Mouse (Mus musculus) limb, embryonic 10.5 days (tissue): ENCODE measurements around the gene Ccdc144b. TPM values are rescaled to one million over a fixed set of nuclear protein-coding genes. Genes with fewer than 3 reads are reported as not detected.

Source experiments
- DNase-seq: peaks from one replicate; pipeline ENCODE4 v3.0.0-alpha.2; 2017; ENCODE audit warnings: low spot score
- H3K27ac ChIP-seq: fragments of 300-500 bp; sonication (generic); 2 replicates; pipeline ENCODE4 v1.5.1; 2016; ENCODE audit warnings: mild to moderate bottlenecking
- H3K27me3 ChIP-seq: fragments of 300-500 bp; sonication (generic); 2 replicates; pipeline ENCODE4 v1.6.1; 2016; ENCODE audit warnings: low read depth, mild to moderate bottlenecking; ENCODE audit not compliant: poor library complexity, severe bottlenecking
- H3K36me3 ChIP-seq: fragments of 300-500 bp; sonication (generic); 2 replicates; pipeline ENCODE4 v1.6.1; 2016; ENCODE audit warnings: mild to moderate bottlenecking, moderate library complexity
- H3K4me1 ChIP-seq: fragments of 300-500 bp; sonication (generic); 2 replicates; pipeline ENCODE4 v1.6.1; 2016
- H3K4me3 ChIP-seq: fragments of 300-500 bp; sonication (generic); 2 replicates; pipeline ENCODE4 v1.5.1; 2016; ENCODE audit warnings: mild to moderate bottlenecking, moderate library complexity
- H3K9me3 ChIP-seq: fragments of 300-500 bp; sonication (generic); replicated peaks from 2 replicates; pipeline ENCODE4 v1.6.1; 2016; ENCODE audit warnings: mild to moderate bottlenecking
- WGBS: fragments of 180-500 bp; shearing (Covaris S2); methylation state at CpG from one replicate; pipeline ENCODE4 v1.1.7; 2016; 5-methylcytosine and 5-hydroxymethylcytosine counted together
- polyA plus RNA-seq: library from polyadenylated mRNA; unstranded; fragments of >200 nt; fragmentation: Nextera tagmentation; extraction: Ambion mirVana; gene quantifications from 2 replicates; pipeline ENCODE4 v1.2.1, GENCODE M21; 2016

The Ccdc144b gene
- not detected in 2 replicates for polyA plus RNA-seq

- Histone ChIP-seq H3K9me3 (no peaks in the 10 kb centered on the region), H3K4me1 (no peaks in the 10 kb centered on the region), H3K4me3 (no peak within 1 kb of the TSS), H3K27me3 (no peaks in the 10 kb centered on the region), H3K27ac (no peak within 1 kb of the TSS), H3K36me3 (no peaks in the 10 kb centered on the region)
- WGBS, result 90% methylated on average over 6 of the region's 6 CpGs
- no peak for DNase-seq
Observed at GRCm38 (mm10) chr3:36053447-36053846, at the start of gene Ccdc144b. TSS of gene Ccdc144b (minus strand) at chr3:36053547.

DNA sequence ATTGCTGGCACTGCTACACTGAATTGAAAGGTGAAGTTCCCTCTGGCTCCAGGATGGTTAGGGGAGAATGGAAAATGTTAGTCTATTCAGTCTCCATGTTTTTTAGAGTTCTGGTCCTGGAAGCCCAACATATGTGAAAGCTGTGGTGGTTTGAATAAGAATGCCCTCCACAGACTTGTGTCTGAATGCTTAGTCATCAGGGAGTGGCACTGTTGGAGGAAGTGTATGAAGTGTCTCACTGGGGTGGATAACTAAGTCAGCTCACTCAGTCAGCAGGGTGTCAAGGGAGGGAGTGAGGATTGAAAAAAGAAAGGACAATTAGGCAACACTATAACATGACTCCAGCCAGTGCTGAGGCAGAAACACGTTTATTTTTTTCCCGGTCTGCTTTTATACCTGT, 42.0 kb upstream of the Ccdc144b start:
- H3K4me3 ChIP-seq, result no peak overlapping the region

GRCm38 (mm10) chr3:36087591-36087990, 34.2 kb upstream of the Ccdc144b start:
- no peaks in the 10 kb centered on the region for H3K9me3 ChIP-seq
- H3K4me3 ChIP-seq, result no peak overlapping the region
- no peaks in the 10 kb centered on the region for H3K4me1 ChIP-seq
- peaks cover 91% of the 10 kb centered on the region for H3K36me3 ChIP-seq
- no peak overlapping the region for H3K27ac ChIP-seq
- no peaks in the 10 kb centered on the region for H3K27me3 ChIP-seq
- 93% methylated on average over 9 of the region's 9 CpGs for WGBS
- DNase-seq, result no peak

More for the DNA sequence above, 42.0 kb upstream of the Ccdc144b start:
- Histone ChIP-seq H3K9me3 (no peaks in the 10 kb centered on the region), H3K36me3 (peaks cover 26% of the 10 kb centered on the region), H3K4me1 (no peaks in the 10 kb centered on the region), H3K27me3 (no peaks in the 10 kb centered on the region), H3K27ac (no peak overlapping the region)
- WGBS, result 89% methylated on average over 2 of the region's 2 CpGs
- no peak for DNase-seq

DNA sequence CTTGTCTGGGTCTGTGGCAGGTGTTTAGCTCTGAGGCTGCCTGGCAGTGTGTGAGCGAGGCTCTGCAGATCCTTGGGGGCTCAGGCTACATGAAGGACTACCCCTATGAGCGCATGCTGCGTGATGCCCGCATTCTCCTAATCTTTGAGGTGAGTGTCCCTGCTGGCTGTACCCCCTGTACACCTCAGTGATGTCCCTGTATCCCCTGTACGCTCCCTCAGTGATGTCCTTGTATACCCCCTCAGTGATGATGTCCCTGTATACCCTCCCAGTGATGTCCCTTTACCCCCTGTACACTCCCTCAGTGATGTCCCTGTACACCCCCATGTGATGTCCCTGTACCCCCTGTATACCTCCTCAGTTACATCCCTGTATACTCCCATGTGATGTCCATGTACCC, 32.0 kb upstream of the Ccdc144b start:
- no peaks in the 10 kb centered on the region for H3K27me3 ChIP-seq
- no peak overlapping the region for H3K27ac ChIP-seq
- DNase-seq, result no peak
- H3K36me3 ChIP-seq, result peaks cover 98% of the 10 kb centered on the region
- no peaks in the 10 kb centered on the region for H3K9me3 ChIP-seq
- 97% methylated on average over 5 of the region's 5 CpGs for WGBS
- H3K4me1 ChIP-seq, result no peaks in the 10 kb centered on the region
- H3K4me3 ChIP-seq, result no peak overlapping the region

DNA sequence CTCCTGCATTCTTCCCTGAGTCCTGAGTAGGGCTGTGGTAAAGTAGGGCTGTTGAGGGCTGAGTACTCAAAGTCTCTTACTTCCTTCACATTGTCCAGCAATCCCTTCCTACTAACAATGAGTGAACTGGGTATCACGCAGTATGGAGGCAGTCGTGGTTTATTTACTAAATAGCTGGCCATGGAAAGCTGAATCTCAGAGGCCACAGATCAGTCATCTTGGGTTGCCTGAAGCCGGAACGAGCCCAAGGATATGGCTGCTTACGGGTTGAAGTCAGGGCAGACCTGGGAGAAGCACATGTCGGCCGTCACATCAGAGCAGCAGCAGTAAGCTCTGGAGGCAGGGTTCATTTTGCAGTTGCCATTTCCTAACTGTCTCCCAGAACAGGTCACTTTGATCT, 30.0 kb upstream of the Ccdc144b start:
- H3K9me3 ChIP-seq, result no peaks in the 10 kb centered on the region
- no peak overlapping the region for H3K4me3 ChIP-seq
- 95% methylated on average over 7 of the region's 7 CpGs for WGBS
- H3K27me3 ChIP-seq, result no peaks in the 10 kb centered on the region
- H3K36me3 ChIP-seq, result peaks cover 98% of the 10 kb centered on the region
- H3K27ac ChIP-seq, result no peak overlapping the region
- H3K4me1 ChIP-seq, result no peaks in the 10 kb centered on the region
- DNase-seq, result no peak

DNA sequence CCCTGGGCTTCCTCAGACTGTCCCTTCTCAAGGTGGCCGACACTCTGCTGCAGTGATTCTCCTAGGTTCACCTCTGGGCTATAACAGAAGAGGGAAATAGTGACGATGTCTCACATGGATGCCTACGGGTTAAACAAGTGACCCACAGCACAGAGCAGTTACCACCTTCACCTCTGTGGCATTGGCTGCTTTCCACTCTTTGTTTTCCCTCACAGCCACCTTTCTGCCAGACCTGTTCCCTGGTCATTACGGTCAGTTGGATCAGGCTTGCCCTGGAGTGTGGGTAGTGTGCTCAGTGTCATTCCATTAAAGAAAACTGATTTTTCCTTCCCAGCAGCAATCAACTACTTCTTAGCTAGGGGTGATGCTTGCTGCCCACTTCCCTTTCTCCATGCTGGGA, 29.5 kb upstream of the Ccdc144b start:
- no peaks in the 10 kb centered on the region for H3K9me3 ChIP-seq
- DNase-seq, result no peak

GRCm38 (mm10) chr3:36080741-36081140, 27.4 kb upstream of the Ccdc144b start:
- DNase-seq, result no peak
- H3K4me1 ChIP-seq, result no peaks in the 10 kb centered on the region
- no peaks in the 10 kb centered on the region for H3K9me3 ChIP-seq
- no peaks in the 10 kb centered on the region for H3K27me3 ChIP-seq
- 90% methylated on average over 5 of the region's 5 CpGs for WGBS
- peaks cover 98% of the 10 kb centered on the region for H3K36me3 ChIP-seq
- H3K4me3 ChIP-seq, result no peak overlapping the region
- no peak overlapping the region for H3K27ac ChIP-seq

More for the DNA sequence above, 29.5 kb upstream of the Ccdc144b start:
- 90% methylated on average over 4 of the region's 4 CpGs for WGBS
- peaks cover 98% of the 10 kb centered on the region for H3K36me3 ChIP-seq
- H3K27ac ChIP-seq, result no peak overlapping the region
- H3K4me1 ChIP-seq, result no peaks in the 10 kb centered on the region
- H3K27me3 ChIP-seq, result no peaks in the 10 kb centered on the region
- H3K4me3 ChIP-seq, result no peak overlapping the region

- no peaks in the 10 kb centered on the region for H3K27me3 ChIP-seq
- H3K9me3 ChIP-seq, result no peaks in the 10 kb centered on the region
- 86% methylated on average over 5 of the region's 5 CpGs for WGBS
- peaks cover 98% of the 10 kb centered on the region for H3K36me3 ChIP-seq
- no peak overlapping the region for H3K4me3 ChIP-seq
- no peaks in the 10 kb centered on the region for H3K4me1 ChIP-seq
- no peak for DNase-seq
- H3K27ac ChIP-seq, result no peak overlapping the region
Observed at GRCm38 (mm10) chr3:36079886-36080285, 26.5 kb upstream of the Ccdc144b start.

DNA sequence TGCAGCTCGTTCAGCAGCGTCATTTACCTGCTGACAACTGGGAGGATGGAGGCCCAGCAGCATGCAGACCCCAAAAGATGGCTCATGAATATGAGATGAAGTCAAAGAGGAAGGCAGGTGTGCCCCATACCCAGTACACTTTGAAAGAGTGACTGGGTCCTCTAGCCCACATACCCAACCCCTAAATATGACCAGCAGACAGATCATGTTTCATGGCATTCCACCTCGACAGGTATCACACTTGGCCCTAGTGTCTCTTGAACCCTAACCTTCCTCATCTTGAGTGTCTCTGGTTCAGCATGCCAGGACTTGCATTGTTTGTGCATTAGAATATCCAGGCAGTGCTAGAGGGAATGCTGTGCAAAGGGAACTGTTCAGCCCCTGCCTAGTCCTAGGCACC, 24.0 kb upstream of the Ccdc144b start:
- Histone ChIP-seq H3K9me3 (no peaks in the 10 kb centered on the region), H3K4me3 (no peak overlapping the region), H3K4me1 (no peaks in the 10 kb centered on the region), H3K36me3 (peaks cover 91% of the 10 kb centered on the region), H3K27me3 (no peaks in the 10 kb centered on the region), H3K27ac (no peak overlapping the region)
- DNase-seq, result no peak
- 90% methylated on average over 3 of the region's 3 CpGs for WGBS

GRCm38 (mm10) chr3:36075466-36075865, 22.1 kb upstream of the Ccdc144b start:
- no peaks in the 10 kb centered on the region for H3K27me3 ChIP-seq

GRCm38 (mm10) chr3:36074231-36074630, 20.9 kb upstream of the Ccdc144b start:
- WGBS, result 96% methylated on average over 6 of the region's 6 CpGs
- Histone ChIP-seq H3K4me3 (no peak overlapping the region), H3K4me1 (no peaks in the 10 kb centered on the region), H3K27me3 (no peaks in the 10 kb centered on the region), H3K36me3 (peaks cover 80% of the 10 kb centered on the region), H3K9me3 (no peaks in the 10 kb centered on the region), H3K27ac (no peak overlapping the region)
- no peak for DNase-seq

More at GRCm38 (mm10) chr3:36075466-36075865, 22.1 kb upstream of the Ccdc144b start:
- Histone ChIP-seq H3K4me1 (no peaks in the 10 kb centered on the region), H3K9me3 (no peaks in the 10 kb centered on the region), H3K27ac (no peak overlapping the region), H3K4me3 (no peak overlapping the region), H3K36me3 (peaks cover 82% of the 10 kb centered on the region)
- DNase-seq, result no peak
- 94% methylated on average over 6 of the region's 6 CpGs for WGBS

DNA sequence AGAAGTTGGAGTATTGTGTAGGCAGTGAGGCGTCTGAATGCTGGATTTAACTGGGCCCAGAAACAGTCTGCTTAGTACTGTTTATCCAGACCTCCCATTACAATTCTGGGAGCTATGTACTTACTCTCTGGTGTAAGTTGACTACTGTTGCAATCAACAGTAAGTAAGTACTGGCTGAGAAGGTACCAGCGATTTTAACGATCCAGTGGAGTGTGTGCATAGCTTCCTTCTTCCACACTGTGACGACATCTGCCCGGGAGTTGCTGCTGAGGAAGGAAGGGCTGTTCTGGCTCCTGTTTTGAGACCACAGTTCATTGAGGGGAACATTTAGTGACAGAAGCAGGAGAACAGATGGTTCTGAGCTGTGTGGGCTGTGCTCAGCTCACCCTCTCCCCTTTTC, 17.7 kb upstream of the Ccdc144b start:
- no peak overlapping the region for H3K27ac ChIP-seq
- peaks cover 51% of the 10 kb centered on the region for H3K36me3 ChIP-seq
- H3K27me3 ChIP-seq, result no peaks in the 10 kb centered on the region
- H3K9me3 ChIP-seq, result no peaks in the 10 kb centered on the region
- H3K4me1 ChIP-seq, result peaks cover 10% of the 10 kb centered on the region
- H3K4me3 ChIP-seq, result no peak overlapping the region
- DNase-seq, result no peak
- WGBS, result 91% methylated on average over 5 of the region's 5 CpGs

- H3K4me3 ChIP-seq, result no peak overlapping the region
- DNase-seq, result no peak
- no peaks in the 10 kb centered on the region for H3K9me3 ChIP-seq
- H3K27ac ChIP-seq, result no peak overlapping the region
- WGBS, result 95% methylated on average over 4 of the region's 4 CpGs
- H3K4me1 ChIP-seq, result peaks cover 10% of the 10 kb centered on the region
- H3K27me3 ChIP-seq, result no peaks in the 10 kb centered on the region
- H3K36me3 ChIP-seq, result peaks cover 45% of the 10 kb centered on the region
Observed at GRCm38 (mm10) chr3:36070436-36070835, 17.1 kb upstream of the Ccdc144b start.

DNA sequence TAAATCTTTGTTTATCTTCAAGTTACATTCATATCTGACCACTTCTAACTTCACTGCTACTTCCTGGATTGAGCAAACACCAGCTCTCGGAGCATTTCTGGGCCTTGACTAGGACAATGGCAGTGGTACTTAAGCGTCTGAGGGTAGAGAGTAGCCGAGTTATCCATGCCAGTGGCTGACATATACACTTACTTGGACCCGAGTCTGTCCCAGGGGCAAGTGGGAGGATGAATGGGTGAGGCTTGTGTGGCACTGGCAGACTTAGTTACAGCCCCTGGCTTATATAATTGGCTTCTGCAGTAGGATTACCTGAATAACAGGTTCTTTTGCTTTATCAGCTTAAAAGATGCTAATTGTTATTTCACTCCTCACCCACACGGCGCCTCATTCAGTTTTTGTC, 14.4 kb upstream of the Ccdc144b start:
- WGBS, result 88% methylated on average over 6 of the region's 6 CpGs
- DNase-seq, result no peak

More for the DNA sequence above, 14.4 kb upstream of the Ccdc144b start:
- no peaks in the 10 kb centered on the region for H3K9me3 ChIP-seq
- H3K27ac ChIP-seq, result no peak overlapping the region
- peaks cover 23% of the 10 kb centered on the region for H3K36me3 ChIP-seq
- H3K27me3 ChIP-seq, result no peaks in the 10 kb centered on the region
- H3K4me1 ChIP-seq, result peaks cover 13% of the 10 kb centered on the region
- no peak overlapping the region for H3K4me3 ChIP-seq
